Mouse (Mus musculus) liver, postnatal 0 days (tissue): Measurements from ENCODE around the gene Ppp6r2.

Experiments used
- CTCF ChIP-seq: sonication (generic); IDR thresholded peaks from 2 replicates; pipeline ENCODE4 v1.5.1; 2016; ENCODE audit warnings: antibody characterized with exemption, low read depth
- EP300 ChIP-seq: IDR thresholded peaks from 2 replicates; pipeline ENCODE4 v1.6.1; 2016; ENCODE audit warnings: antibody characterized with exemption, low read depth, mild to moderate bottlenecking

- TF ChIP-seq EP300, result no peak
- TF ChIP-seq CTCF, result no peak
Measured at GRCm38 (mm10) chr15:89182842-89183241, 28.5 kb upstream of the Ppp6r2 start.
